Mouse (Mus musculus): ENCODE measurements at regions not wholly inside any gene's neighbourhood (a gene's known extent, or its start where the extent isn't known, plus 50 kb on each side); places are given as distances from the start of the nearest gene placed in this dataset.

- in situ Hi-C loops (cut with MboI; ENCODE audit: low sequenced_read_pairs): no loop called here
These were observed 383.5 kb downstream of the Mtx2 start for GRCm38 (mm10) chr2:75208821-75209758.

- in situ Hi-C loops (cut with MboI; ENCODE audit: low sequenced_read_pairs): no loop called here
These were observed 384.4 kb downstream of the Mtx2 start for GRCm38 (mm10) chr2:75209790-75210583.

- in situ Hi-C loops (cut with MboI; ENCODE audit: low sequenced_read_pairs): no loop called here
These were observed 391.3 kb downstream of the Mtx2 start for GRCm38 (mm10) chr2:75216931-75217330.

GRCm38 (mm10) chr2:75220775-75221359 lies 395.3 kb downstream of the Mtx2 start:
- in situ Hi-C loops (cut with MboI; ENCODE audit: low sequenced_read_pairs): no loop called here

- in situ Hi-C loops (cut with MboI; ENCODE audit: low sequenced_read_pairs): no loop called here
These were observed 398.8 kb downstream of the Mtx2 start for GRCm38 (mm10) chr2:75224443-75224842.

- in situ Hi-C loops (cut with MboI; ENCODE audit: low sequenced_read_pairs): no loop called here
These were observed 415.4 kb downstream of the Mtx2 start for GRCm38 (mm10) chr2:75240976-75241375.

GRCm38 (mm10) chr2:75244311-75245033 lies 414.6 kb upstream of the Hnrnpa3 start:
- in situ Hi-C loops (cut with MboI; ENCODE audit: low sequenced_read_pairs): no loop called here

- in situ Hi-C loops (cut with MboI; ENCODE audit: low sequenced_read_pairs): no loop called here
These were observed 413.8 kb upstream of the Hnrnpa3 start for GRCm38 (mm10) chr2:75245256-75245655.

GRCm38 (mm10) chr2:75245662-75246061 lies 413.4 kb upstream of the Hnrnpa3 start:
- in situ Hi-C loops (cut with MboI; ENCODE audit: low sequenced_read_pairs): no loop called here

- in situ Hi-C loops (cut with MboI; ENCODE audit: low sequenced_read_pairs): no loop called here
These were observed 412.8 kb upstream of the Hnrnpa3 start for GRCm38 (mm10) chr2:75246082-75246743.

- in situ Hi-C loops (cut with MboI; ENCODE audit: low sequenced_read_pairs): no loop called here
These were observed 410.8 kb upstream of the Hnrnpa3 start for GRCm38 (mm10) chr2:75248251-75248650.

- in situ Hi-C loops (cut with MboI; ENCODE audit: low sequenced_read_pairs): no loop called here
These were observed 408.6 kb upstream of the Hnrnpa3 start for GRCm38 (mm10) chr2:75250507-75250906.

GRCm38 (mm10) chr2:75252829-75253228 lies 406.2 kb upstream of the Hnrnpa3 start:
- in situ Hi-C loops (cut with MboI; ENCODE audit: low sequenced_read_pairs): no loop called here

- in situ Hi-C loops (cut with MboI; ENCODE audit: low sequenced_read_pairs): no loop called here
These were observed 393.8 kb upstream of the Hnrnpa3 start for GRCm38 (mm10) chr2:75265218-75265617.

- in situ Hi-C loops (cut with MboI; ENCODE audit: low sequenced_read_pairs): no loop called here
These were observed 393.0 kb upstream of the Hnrnpa3 start for GRCm38 (mm10) chr2:75265739-75266699.

GRCm38 (mm10) chr2:75267949-75268348 lies 391.1 kb upstream of the Hnrnpa3 start:
- in situ Hi-C loops (cut with MboI; ENCODE audit: low sequenced_read_pairs): no loop called here

- in situ Hi-C loops (cut with MboI; ENCODE audit: low sequenced_read_pairs): no loop called here
These were observed 389.6 kb upstream of the Hnrnpa3 start for GRCm38 (mm10) chr2:75269446-75269845.

GRCm38 (mm10) chr2:75270115-75270514 lies 388.9 kb upstream of the Hnrnpa3 start:
- in situ Hi-C loops (cut with MboI; ENCODE audit: low sequenced_read_pairs): no loop called here

GRCm38 (mm10) chr2:75287900-75288299 lies 371.2 kb upstream of the Hnrnpa3 start:
- in situ Hi-C loops (cut with MboI; ENCODE audit: low sequenced_read_pairs): no loop called here
